ENCODE assay signal across 27 mouse cellular contexts in the genomic region with DNA sequence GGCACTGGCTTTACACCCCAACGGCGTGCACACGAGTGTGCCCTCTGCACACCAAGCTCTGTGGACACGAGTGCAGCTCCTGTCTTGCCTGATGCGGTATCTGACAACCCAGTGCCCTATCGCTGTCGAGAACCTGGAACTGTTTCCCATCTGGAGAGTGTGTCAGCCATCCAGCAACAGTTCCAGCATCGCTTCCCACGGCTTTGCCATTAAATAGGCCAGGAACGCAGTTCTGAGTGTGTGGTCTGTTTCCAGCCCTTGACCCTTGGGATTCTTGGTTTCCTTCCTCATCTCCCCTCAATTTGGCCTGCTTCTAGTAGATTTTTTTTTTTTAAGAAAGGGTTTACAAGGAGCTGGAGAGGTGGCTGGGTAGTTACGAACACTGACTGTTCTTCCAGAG. TPM values are rescaled to one million over a fixed set of nuclear protein-coding genes. Genes with fewer than 3 reads are reported as not detected.
DNase-seq lines count a peak whose midpoint lies in the region; ATAC-seq and TF ChIP-seq lines count a peak whose summit lies in the region.
"Had no signal": no experiment of that assay in that cellular context is flagged by ENCODE, and none has a peak within 500 bp of the region (broad histone marks: within the 10 kb centered on the region; RNA-seq: fewer than 3 reads in every experiment).

No protein-coding gene starts in this region.

- TF ChIP-seq EP300 in heart, adult 2 months (IDR thresholded peaks at IDR 0.05; ENCODE audit: insufficient read depth, low read depth, low read length) = no peak

- intact Hi-C loops in heart, adult 2 months (cut with DNase I) = no loop called here
- intact Hi-C loops in heart, postnatal 25 days (cut with DNase I) = no loop called here

- peak in 1 of 2 experiments; percentile 34 for DNase-seq in heart, adult 2 months
- DNase-seq in heart, postnatal 25 days (ENCODE audit: low spot score) = no peak
- no peak for DNase-seq in kidney, postnatal 4 days
- DNase-seq in lung, postnatal 14 days = no peak
- peak; percentile 53 for DNase-seq in limb, embryonic 14.5 days (ENCODE audit: low spot score)
- no peak for DNase-seq in right cerebral cortex, postnatal 4 days
- DNase-seq: adrenal gland, postnatal 25 days; cerebellum, adult 8-10 months; cerebellum, postnatal 36 days; embryo, embryonic 11 days; kidney, postnatal 10 days; thymus, adult 2 months; thymus, postnatal 4 days had no signal

- H3K9me3 ChIP-seq in kidney, embryonic 14.5 days (ENCODE audit: control insufficient read depth, low read length) = no peaks in the 10 kb centered on the region
- H3K9me3 ChIP-seq in lung, embryonic 15.5 days = no peaks in the 10 kb centered on the region
- no peaks in the 10 kb centered on the region for H3K9me3 ChIP-seq in limb, embryonic 14.5 days (ENCODE audit: control insufficient read depth, low read length)
- H3K9me3 ChIP-seq: embryonic facial prominence, embryonic 13.5 days; forebrain, embryonic 12.5 days; hindbrain, embryonic 10.5 days; intestine, embryonic 15.5 days; limb, embryonic 13.5 days; midbrain, embryonic 10.5 days; neural tube, embryonic 13.5 days had no signal

- H3K27ac ChIP-seq in heart, adult 2 months = peak overlapping the region; percentile 7
- peak overlapping the region; percentile 47; the same call in 1 of the 2 replicates for H3K27ac ChIP-seq in kidney, embryonic 14.5 days (ENCODE audit: low read depth, low read length)
- H3K27ac ChIP-seq in lung, embryonic 15.5 days = peak overlapping the region; percentile 93
- H3K27ac ChIP-seq in limb, embryonic 14.5 days (replicated peaks; ENCODE audit: low read depth, low read length) = no peak overlapping the region; the same call in 1 of the 2 replicates
- H3K27ac ChIP-seq: embryonic facial prominence, embryonic 13.5 days; forebrain, embryonic 12.5 days; hindbrain, embryonic 10.5 days; limb, embryonic 13.5 days; liver, embryonic 14.5 days; midbrain, embryonic 10.5 days; neural tube, embryonic 13.5 days had no signal

- 55% methylated on average over 11 of the region's 11 CpGs for WGBS in heart, adult 2 months
- 77% methylated on average over 11 of the region's 11 CpGs for whole genome bisulfite sequencing in kidney, embryonic 14.5 days
- WGBS in lung, embryonic 15.5 days = 56% methylated on average over 11 of the region's 11 CpGs
- 71% methylated on average over 11 of the region's 11 CpGs for WGBS in limb, embryonic 14.5 days

- no peak overlapping the region for H3K4me3 ChIP-seq in heart, adult 2 months
- H3K4me3 ChIP-seq in kidney, embryonic 14.5 days (ENCODE audit: low read length) = no peak overlapping the region
- H3K4me3 ChIP-seq in lung, embryonic 15.5 days = no peak overlapping the region
- no peak overlapping the region for H3K4me3 ChIP-seq in limb, embryonic 14.5 days (replicated peaks; ENCODE audit: low read length)
- H3K4me3 ChIP-seq: embryonic facial prominence, embryonic 13.5 days; erythroblast, embryonic 14.5 days; forebrain, embryonic 12.5 days; hindbrain, embryonic 10.5 days; intestine, embryonic 15.5 days; limb, embryonic 13.5 days; midbrain, embryonic 10.5 days; myocyte; neural tube, embryonic 13.5 days had no signal

- no peak overlapping the region for H3K9ac ChIP-seq in heart, adult 2 months (ENCODE audit: low read depth, low read length)
- no peak overlapping the region for H3K9ac ChIP-seq in kidney, embryonic 14.5 days (ENCODE audit: low read depth, low read length)
- H3K9ac ChIP-seq in lung, embryonic 15.5 days = no peak overlapping the region
- no peak overlapping the region for H3K9ac ChIP-seq in limb, embryonic 14.5 days (ENCODE audit: low read depth, low read length, severe bottlenecking)
- H3K9ac ChIP-seq: embryonic facial prominence, embryonic 13.5 days; forebrain, embryonic 12.5 days; intestine, embryonic 15.5 days; limb, embryonic 13.5 days; liver, embryonic 14.5 days; neural tube, embryonic 13.5 days had no signal

- ATAC-seq in kidney, embryonic 14.5 days (ENCODE audit: low FRiP score, low TSS enrichment) = no peak
- no peak for ATAC-seq in lung, embryonic 15.5 days (ENCODE audit: borderline replicate concordance, extremely low read depth, low FRiP score, low TSS enrichment)
- no peak for ATAC-seq in limb, embryonic 14.5 days (ENCODE audit: low FRiP score, low read depth)
- ATAC-seq: hindbrain, embryonic 16.5 days; intestine, embryonic 15.5 days; midbrain, embryonic 16.5 days had no signal

- H3K27me3 ChIP-seq in heart, adult 2 months (ENCODE audit: control insufficient read depth, insufficient read depth, low read length) = no peaks in the 10 kb centered on the region
- no peaks in the 10 kb centered on the region for H3K27me3 ChIP-seq in kidney, embryonic 14.5 days (ENCODE audit: control insufficient read depth, insufficient read depth, low read length)
- no peaks in the 10 kb centered on the region for H3K27me3 ChIP-seq in lung, embryonic 15.5 days
- H3K27me3 ChIP-seq in limb, embryonic 14.5 days (ENCODE audit: control insufficient read depth, insufficient read depth, low read length) = no peaks in the 10 kb centered on the region
- H3K27me3 ChIP-seq: embryonic facial prominence, embryonic 13.5 days; forebrain, embryonic 12.5 days; intestine, embryonic 15.5 days; limb, embryonic 13.5 days; neural tube, embryonic 13.5 days had no signal

- no peaks in the 10 kb centered on the region for H3K79me2 ChIP-seq in heart, adult 2 months (replicated peaks; ENCODE audit: control insufficient read depth, insufficient read depth, low read length)

- no peaks in the 10 kb centered on the region for H3K36me3 ChIP-seq in heart, adult 2 months (ENCODE audit: control insufficient read depth, insufficient read depth, low read length)
- H3K36me3 ChIP-seq in kidney, embryonic 14.5 days (ENCODE audit: control insufficient read depth, insufficient read depth, low read length) = peaks cover 10% of the 10 kb centered on the region
- peaks cover 6% of the 10 kb centered on the region for H3K36me3 ChIP-seq in lung, embryonic 15.5 days
- H3K36me3 ChIP-seq in limb, embryonic 14.5 days (ENCODE audit: control insufficient read depth, insufficient read depth, low read length) = peaks cover 9% of the 10 kb centered on the region

- no peak overlapping the region for H3K4me2 ChIP-seq in kidney, embryonic 14.5 days (replicated peaks; ENCODE audit: low read depth, low read length)
- H3K4me2 ChIP-seq in lung, embryonic 15.5 days = peak overlapping the region; percentile 51
- no peak overlapping the region for H3K4me2 ChIP-seq in limb, embryonic 14.5 days (replicated peaks; ENCODE audit: low read depth, low read length, severe bottlenecking)
- H3K4me2 ChIP-seq: embryonic facial prominence, embryonic 13.5 days; forebrain, embryonic 12.5 days; intestine, embryonic 15.5 days; limb, embryonic 13.5 days; neural tube, embryonic 13.5 days had no signal

- no peak for TF ChIP-seq CTCF in heart, adult 2 months (IDR thresholded peaks at IDR 0.05)

- no peak for TF ChIP-seq POLR2A in heart, adult 2 months (IDR thresholded peaks at IDR 0.05; ENCODE audit: insufficient read depth, low read depth, low read length)
- no peak for TF ChIP-seq POLR2A in limb, embryonic 14.5 days (IDR thresholded peaks at IDR 0.05; ENCODE audit: borderline replicate concordance, extremely low read depth, insufficient read depth, insufficient read length)

- peaks cover 10% of the 10 kb centered on the region for H3K4me1 ChIP-seq in heart, adult 2 months (ENCODE audit: control insufficient read depth, insufficient read depth, low read length)
- peaks cover 25% of the 10 kb centered on the region for H3K4me1 ChIP-seq in kidney, embryonic 14.5 days (ENCODE audit: control insufficient read depth, insufficient read depth, low read length)
- H3K4me1 ChIP-seq in lung, embryonic 15.5 days = peaks cover 33% of the 10 kb centered on the region
- peaks cover 7% of the 10 kb centered on the region; the same call in 1 of the 2 replicates for H3K4me1 ChIP-seq in limb, embryonic 14.5 days (ENCODE audit: control insufficient read depth, insufficient read depth, low read length)

RNA-seq across cellular contexts. Expression of a gene that starts 3.1 kb away (rescaled TPM):
- total RNA-seq in heart, adult 2 months (2021) = 1 to 10 TPM in 1 of 2 experiments, under 1 TPM in 1; 0.70 to 1.1 TPM
- 2.5 and 6.3 TPM in 2 replicates for polyA plus RNA-seq in heart, adult 2 months (2012; rRNA removed)
- total RNA-seq in heart, postnatal 25 days (2021) = 1 to 10 TPM; 1.3 to 1.5 TPM
- polyA plus RNA-seq in kidney, embryonic 14.5 days (2014; fragmentation: Nextera tagmentation; extraction: Ambion mirVana) = 25.8 and 28.2 TPM in 2 replicates
- polyA plus RNA-seq in lung, embryonic 15.5 days (2015; fragmentation: Nextera tagmentation; extraction: Ambion mirVana) = 48.1 and 50.0 TPM in 2 replicates
- 1.0 and 2.2 TPM in 2 replicates for polyA plus RNA-seq in limb, embryonic 14.5 days (2012; rRNA removed)
- polyA plus RNA-seq in limb, embryonic 14.5 days (2014; fragmentation: Nextera tagmentation; extraction: Ambion mirVana) = 0.74 and 1.8 TPM in 2 replicates
- polyA plus RNA-seq: erythroblast, embryonic 14.5 days had no signal

RNA-seq across cellular contexts. Expression of a gene that starts 12.0 kb away (rescaled TPM):
- total RNA-seq in heart, adult 2 months (2021) = 10 to 100 TPM; 21.2 to 22.4 TPM
- 26.4 and 29.3 TPM in 2 replicates for polyA plus RNA-seq in heart, adult 2 months (2012; rRNA removed)
- 10 to 100 TPM; 21.5 to 25.0 TPM for total RNA-seq in heart, postnatal 25 days (2021)
- 71.8 and 76.5 TPM in 2 replicates for polyA plus RNA-seq in kidney, embryonic 14.5 days (2014; fragmentation: Nextera tagmentation; extraction: Ambion mirVana)
- 74.5 and 76.8 TPM in 2 replicates for polyA plus RNA-seq in lung, embryonic 15.5 days (2015; fragmentation: Nextera tagmentation; extraction: Ambion mirVana)
- polyA plus RNA-seq in limb, embryonic 14.5 days (2012; rRNA removed) = 42.9 and 47.2 TPM in 2 replicates
- polyA plus RNA-seq in limb, embryonic 14.5 days (2014; fragmentation: Nextera tagmentation; extraction: Ambion mirVana) = 53.3 and 56.0 TPM in 2 replicates

RNA-seq across cellular contexts. Expression of a gene that starts 42.0 kb away (rescaled TPM):
- 10 to 100 TPM; 12.1 to 45.3 TPM for total RNA-seq in heart, adult 2 months (2021)
- 17.0 and 23.8 TPM in 2 replicates for polyA plus RNA-seq in heart, adult 2 months (2012; rRNA removed)
- 1 to 10 TPM; 5.5 to 6.3 TPM for total RNA-seq in heart, postnatal 25 days (2021)
- 4.5 and 5.0 TPM in 2 replicates for polyA plus RNA-seq in kidney, embryonic 14.5 days (2014; fragmentation: Nextera tagmentation; extraction: Ambion mirVana)
- 9.2 and 9.9 TPM in 2 replicates for polyA plus RNA-seq in lung, embryonic 15.5 days (2015; fragmentation: Nextera tagmentation; extraction: Ambion mirVana)
- 19.6 and 31.2 TPM in 2 replicates for polyA plus RNA-seq in limb, embryonic 14.5 days (2012; rRNA removed)
- 9.9 and 10.5 TPM in 2 replicates for polyA plus RNA-seq in limb, embryonic 14.5 days (2014; fragmentation: Nextera tagmentation; extraction: Ambion mirVana)
